Comparison of ENCODE assay signal across 8 mouse cellular contexts in the genomic region with DNA sequence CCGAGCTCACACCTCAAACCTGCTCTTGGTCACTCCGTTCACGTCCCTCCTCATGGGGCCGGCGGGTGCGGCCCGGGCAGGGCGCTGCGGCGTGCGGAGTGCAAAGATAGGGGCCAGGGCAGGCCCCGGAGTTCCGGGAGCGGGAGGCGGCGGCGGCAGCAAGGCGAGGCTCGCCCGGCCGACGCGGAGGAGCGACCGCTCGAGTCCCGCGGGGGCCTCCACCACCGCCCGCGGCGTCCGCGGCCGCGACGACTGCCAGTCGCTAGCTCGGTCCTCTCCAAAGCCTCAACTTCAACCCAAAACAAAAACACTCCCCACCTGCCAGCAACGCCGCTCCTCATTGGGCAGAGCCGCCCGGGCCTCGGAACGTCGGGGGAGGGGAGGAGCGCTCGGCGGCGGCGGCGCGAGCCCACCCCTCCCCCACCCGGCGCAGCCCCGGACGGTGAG. TPM values are rescaled to one million over a fixed set of nuclear protein-coding genes. Genes with fewer than 3 reads are reported as not detected.
DNase-seq lines count a peak whose midpoint lies in the region; ATAC-seq and TF ChIP-seq lines count a peak whose summit lies in the region.

No protein-coding gene starts in this region.

- in situ Hi-C loops in Patski (cut with MboI; ENCODE audit: low pct_unique_long_range_greater_than_20kb), result no loop called here

- H3K36me3 ChIP-seq in hindbrain, embryonic 15.5 days, result no peaks in the 10 kb centered on the region

- DNase-seq in Patski (ENCODE audit: low read depth, low spot score), result peak; percentile 46
- peak; percentile 97 to 98 for DNase-seq in cerebellum, postnatal 14 days
- peak; percentile 81 to 86 for DNase-seq in frontal cortex, postnatal 25 days (ENCODE audit: low spot score in 2 of 2)
- peak; percentile 87 for DNase-seq in left cerebral cortex, adult 11 months (ENCODE audit: low spot score)
- DNase-seq in lung, postnatal 4 days, result peak; percentile 95
- peak; percentile 84 for DNase-seq in retina, postnatal 7 days (ENCODE audit: low read depth, low spot score)
- DNase-seq in urinary bladder, adult 2 months (ENCODE audit: low spot score), result peak; percentile 95

- no peaks in the 10 kb centered on the region for H3K27me3 ChIP-seq in Patski
- no peaks in the 10 kb centered on the region for H3K27me3 ChIP-seq in hindbrain, embryonic 15.5 days

- ATAC-seq in Patski, result peak; percentile 63
- ATAC-seq in hindbrain, embryonic 15.5 days (ENCODE audit: low FRiP score, low read depth), result peak; percentile 93

- H3K9me3 ChIP-seq in hindbrain, embryonic 15.5 days, result no peaks in the 10 kb centered on the region

- POLR2A ChIA-PET in Patski (lab: Charles Lee), result interaction anchor here (0.6 kb wide), 1 partner anchor 383 kb away, joined by 4 read pairs; no protein-coding TSS in a partner anchor

- H3K4me1 ChIP-seq in hindbrain, embryonic 15.5 days (replicated peaks), result peaks cover 31% of the 10 kb centered on the region

- H3K27ac ChIP-seq in hindbrain, embryonic 15.5 days (replicated peaks), result peak overlapping the region; percentile 98

- H3K4me2 ChIP-seq in hindbrain, embryonic 15.5 days, result peak overlapping the region; percentile 94

- H3K4me3 ChIP-seq in hindbrain, embryonic 15.5 days, result peak overlapping the region; percentile 96

- peak overlapping the region; percentile 94 for H3K9ac ChIP-seq in hindbrain, embryonic 15.5 days

- WGBS in hindbrain, embryonic 15.5 days, result under 1% methylated on average over 36 of the region's 57 CpGs

- TF ChIP-seq CTCF in Patski (IDR thresholded peaks at IDR 0.05), result no peak

- CTCF ChIA-PET in Patski (lab: Charles Lee), result interaction anchor here (1.6 kb wide), 1 partner anchor 118 kb away, joined by 3 read pairs; no protein-coding TSS in a partner anchor

RNA-seq across cellular contexts. Expression of a gene that starts 0.9 kb away (rescaled TPM):
- 21.8 TPM for polyA plus RNA-seq in Patski (2021)
- 23.9 and 27.5 TPM in 2 replicates for polyA plus RNA-seq in hindbrain, embryonic 15.5 days (2015; fragmentation: Nextera tagmentation; extraction: Ambion mirVana)
- polyA plus RNA-seq in urinary bladder, adult 2 months (2012; rRNA removed), result 19.9 and 22.0 TPM in 2 replicates

RNA-seq across cellular contexts. Expression of a gene that starts 43.8 kb away (rescaled TPM):
- 23.9 TPM for polyA plus RNA-seq in Patski (2021)
- 55.3 and 56.0 TPM in 2 replicates for polyA plus RNA-seq in hindbrain, embryonic 15.5 days (2015; fragmentation: Nextera tagmentation; extraction: Ambion mirVana)
- polyA plus RNA-seq in urinary bladder, adult 2 months (2012; rRNA removed), result 20.7 and 21.2 TPM in 2 replicates

RNA-seq across cellular contexts. Expression of a gene that starts 53.5 kb away (rescaled TPM):
- polyA plus RNA-seq in Patski (2021), result 24.8 TPM
- polyA plus RNA-seq in hindbrain, embryonic 15.5 days (2015; fragmentation: Nextera tagmentation; extraction: Ambion mirVana), result 8.4 and 8.9 TPM in 2 replicates
- polyA plus RNA-seq in urinary bladder, adult 2 months (2012; rRNA removed), result 20.5 and 21.1 TPM in 2 replicates

Comparison
In these comparisons a context has a peak if more than half of its experiments do, and no peak if none do; other contexts are left out.
1. Peak in every context shown above with its lines: DNase-seq, ATAC-seq, H3K4me3 ChIP-seq and H3K27ac ChIP-seq.
2. DNase-seq: peak in every context shown above with its lines; median percentile 98 in cerebellum, postnatal 14 days; 95 in lung, postnatal 4 days; 95 in urinary bladder, adult 2 months; 87 in left cerebral cortex, adult 11 months; 84 in retina, postnatal 7 days; 84 in frontal cortex, postnatal 25 days; 46 in Patski.